Mouse (Mus musculus) intestine, embryonic 16.5 days (tissue): ENCODE measurements at regions not wholly inside any gene's neighbourhood (a gene's known extent, or its start where the extent isn't known, plus 50 kb on each side); places are given as distances from the start of the nearest gene placed in this dataset.
A peak's percentile ranks its signal among the peaks of the same experiment; 100 is the strongest.
"Not testable (repeated sequence)": the region's sequence is repeated elsewhere in the genome, so short reads cannot be mapped to it uniquely, and the experiment has no call there.

Experiments
- ATAC-seq: fragments of 200-750 bp; cut with Nextera tagmentation; 2 replicates; pipeline ENCODE4 v1.8.0; 2017; ENCODE audit warnings: moderate TSS enrichment, moderate library complexity
- H3K27ac ChIP-seq: fragments of 300-500 bp; sonication (generic); 2 replicates; pipeline ENCODE4 v1.5.1; 2014; ENCODE audit warnings: mild to moderate bottlenecking, low read length
- H3K27me3 ChIP-seq: fragments of 300-500 bp; sonication (generic); replicated peaks from 2 replicates; pipeline ENCODE4 v1.6.1; 2014; ENCODE audit warnings: low read length, control low read depth, mixed read lengths; ENCODE audit not compliant: control insufficient read depth, insufficient read depth
- H3K36me3 ChIP-seq: fragments of 300-500 bp; sonication (generic); 2 replicates; pipeline ENCODE4 v1.6.1; 2014; ENCODE audit warnings: low read length, control low read depth; ENCODE audit not compliant: control insufficient read depth, insufficient read depth
- H3K4me1 ChIP-seq: fragments of 300-500 bp; sonication (generic); 2 replicates; pipeline ENCODE4 v1.6.1; 2014; ENCODE audit warnings: low read length, control low read depth, mixed read lengths; ENCODE audit not compliant: control insufficient read depth, insufficient read depth
- H3K4me2 ChIP-seq: fragments of 300-500 bp; sonication (generic); 2 replicates; pipeline ENCODE4 v1.6.1; 2014; ENCODE audit warnings: low read depth, low read length, control low read depth
- H3K4me3 ChIP-seq: fragments of 300-500 bp; sonication (generic); 2 replicates; pipeline ENCODE4 v1.5.1; 2014; ENCODE audit warnings: mild to moderate bottlenecking, low read length
- H3K9ac ChIP-seq: fragments of 300-500 bp; sonication (generic); 2 replicates; pipeline ENCODE4 v1.6.1; 2014; ENCODE audit warnings: low read depth, low read length
- H3K9me3 ChIP-seq: fragments of 300-500 bp; sonication (generic); 2 replicates; pipeline ENCODE4 v1.6.1; 2016; ENCODE audit warnings: low read length, control low read depth; ENCODE audit not compliant: control insufficient read depth
- whole genome bisulfite sequencing: fragments of 180-500 bp; shearing (Covaris S2); extraction: QIAGEN DNeasy Blood & Tissue Kit; methylation state at CpG from one replicate; pipeline ENCODE4 v1.1.7; 2014; 5-methylcytosine and 5-hydroxymethylcytosine counted together

DNA sequence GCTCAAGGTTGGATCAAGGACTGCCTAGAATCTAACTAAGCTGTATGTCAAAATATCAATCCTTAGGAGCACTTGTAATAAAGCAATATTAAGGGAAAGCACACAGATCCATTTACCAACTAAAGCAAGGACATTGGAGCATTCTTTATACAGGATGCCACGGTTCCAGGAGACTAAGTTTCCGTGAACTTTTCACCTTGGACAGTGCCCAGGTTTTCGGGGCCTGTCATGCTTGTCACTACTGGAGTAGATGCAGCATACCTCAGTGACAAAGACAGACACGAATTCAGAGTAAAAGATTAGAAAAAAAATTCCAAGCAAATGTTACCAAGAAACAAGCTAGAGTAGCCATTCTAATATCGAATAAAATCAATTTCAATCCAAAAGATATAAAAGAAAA, 543.6 kb downstream of the Slitrk5 start:
- not testable (repeated sequence) for H3K27ac ChIP-seq, H3K4me3 ChIP-seq, H3K4me2 ChIP-seq, H3K36me3 ChIP-seq, H3K27me3 ChIP-seq, H3K9ac ChIP-seq, H3K4me1 ChIP-seq, H3K9me3 ChIP-seq, ATAC-seq
- 79% methylated on average over 5 of the region's 5 CpGs for WGBS

- no peaks in the 10 kb centered on the region for H3K9me3 ChIP-seq
- H3K27me3 ChIP-seq = no peaks in the 10 kb centered on the region
- no peak overlapping the region for H3K9ac ChIP-seq
- ATAC-seq = no peak
- WGBS = 95% methylated on average over 2 of the region's 2 CpGs
- no peak overlapping the region for H3K27ac ChIP-seq
- H3K36me3 ChIP-seq = no peaks in the 10 kb centered on the region
- H3K4me1 ChIP-seq = no peaks in the 10 kb centered on the region
- H3K4me3 ChIP-seq = no peak overlapping the region
- H3K4me2 ChIP-seq = no peak overlapping the region
Measured at GRCm38 (mm10) chr14:112230461-112230860, 555.6 kb downstream of the Slitrk5 start.

DNA sequence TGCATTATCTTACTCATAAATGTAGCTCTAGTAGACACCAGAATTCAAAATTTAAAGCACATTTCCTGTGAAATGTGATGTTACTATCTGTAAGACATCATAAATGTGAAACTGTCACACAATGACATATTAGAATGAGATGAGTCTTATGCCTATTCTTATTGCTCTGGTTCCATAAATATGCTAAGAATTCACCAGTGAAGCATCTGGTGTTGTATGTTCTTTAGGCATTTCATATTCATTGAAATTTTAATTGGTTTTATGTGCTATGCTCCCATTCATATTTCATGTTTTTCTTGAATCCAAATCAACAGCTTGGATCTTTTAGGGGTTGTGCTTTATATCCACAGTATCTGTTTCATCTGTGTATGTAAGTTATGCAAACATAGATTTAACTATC, 564.6 kb downstream of the Slitrk5 start:
- Histone ChIP-seq H3K4me3 (no peak overlapping the region), H3K27ac (no peak overlapping the region), H3K36me3 (no peaks in the 10 kb centered on the region), H3K27me3 (no peaks in the 10 kb centered on the region), H3K4me2 (no peak overlapping the region), H3K9me3 (no peaks in the 10 kb centered on the region), H3K4me1 (no peaks in the 10 kb centered on the region), H3K9ac (no peak overlapping the region)
- no peak for ATAC-seq

DNA sequence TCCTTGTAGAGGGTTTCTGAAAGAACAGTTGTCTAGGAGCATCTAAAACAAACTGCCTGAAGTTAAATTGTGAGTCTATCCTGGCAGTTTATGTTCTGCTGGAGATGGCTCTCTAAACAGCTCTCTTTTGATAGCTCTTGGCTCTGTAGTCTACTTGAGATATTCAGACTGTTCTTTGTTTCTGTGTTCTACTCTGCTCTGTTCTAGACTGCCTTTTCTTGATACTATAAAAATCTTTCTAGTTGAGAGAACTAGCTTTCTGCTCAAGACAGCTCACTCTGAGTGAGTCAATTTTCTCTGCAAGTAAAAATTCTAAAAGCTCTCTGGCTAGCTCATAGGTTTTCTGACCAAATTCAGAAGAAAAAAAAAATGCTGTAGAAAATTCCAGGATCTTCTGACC, 573.3 kb downstream of the Slitrk5 start:
- no peaks in the 10 kb centered on the region for H3K36me3 ChIP-seq
- no peak for ATAC-seq
- H3K27ac ChIP-seq = no peak overlapping the region
- no peak overlapping the region for H3K4me2 ChIP-seq
- no peaks in the 10 kb centered on the region for H3K27me3 ChIP-seq
- no peaks in the 10 kb centered on the region for H3K4me1 ChIP-seq
- no peak overlapping the region for H3K4me3 ChIP-seq
- H3K9ac ChIP-seq = no peak overlapping the region
- H3K9me3 ChIP-seq = no peaks in the 10 kb centered on the region

- no peak overlapping the region for H3K4me2 ChIP-seq
- no peaks in the 10 kb centered on the region for H3K36me3 ChIP-seq
- no peaks in the 10 kb centered on the region for H3K27me3 ChIP-seq
- no peaks in the 10 kb centered on the region for H3K9me3 ChIP-seq
- H3K27ac ChIP-seq = 0 out of 2 replicates have a peak overlapping the region, but pooled peaks have one; percentile 41
- no peak overlapping the region for H3K9ac ChIP-seq
- ATAC-seq = peak; percentile 99
- no peak overlapping the region for H3K4me3 ChIP-seq
- H3K4me1 ChIP-seq = no peaks in the 10 kb centered on the region
- 42% methylated on average over 3 of the region's 3 CpGs for WGBS
Measured at GRCm38 (mm10) chr14:112298002-112298777, 623.3 kb downstream of the Slitrk5 start.

- Histone ChIP-seq H3K9me3 (no peaks in the 10 kb centered on the region), H3K36me3 (no peaks in the 10 kb centered on the region), H3K4me3 (no peak overlapping the region), H3K27me3 (no peaks in the 10 kb centered on the region), H3K9ac (no peak overlapping the region), H3K4me2 (no peak overlapping the region), H3K27ac (no peak overlapping the region), H3K4me1 (no peaks in the 10 kb centered on the region)
- WGBS = 83% methylated on average over 2 of the region's 2 CpGs
- ATAC-seq = no peak
Measured at GRCm38 (mm10) chr14:112325602-112326001, 650.7 kb downstream of the Slitrk5 start.
